Mouse (Mus musculus) heart, postnatal 0 days (tissue): ENCODE measurements around the gene Trpc7.

Experiments used
- CTCF ChIP-seq: IDR thresholded peaks from 2 replicates; pipeline ENCODE4 v1.5.1; 2016; ENCODE audit warnings: antibody characterized with exemption, control low read depth, low read depth
- EP300 ChIP-seq: IDR thresholded peaks from 2 replicates; pipeline ENCODE4 v1.6.1; 2016; ENCODE audit warnings: antibody characterized with exemption, low read depth

- TF ChIP-seq CTCF (no peak), EP300 (no peak)
Measured at GRCm38 (mm10) chr13:56757201-56757600, 138.6 kb downstream of the Trpc7 start.
